Mouse (Mus musculus): ENCODE results near the gene Olfr635. TPM values are rescaled to one million over a fixed set of nuclear protein-coding genes. Genes with fewer than 3 reads are reported as not detected.
"Not testable (repeated sequence)": the region's sequence is repeated elsewhere in the genome, so short reads cannot be mapped to it uniquely, and the experiment has no call there.

The Olfr635 gene
- polyA plus RNA-seq (2015; fragmentation: Nextera tagmentation; extraction: Ambion mirVana), result not detected in 2 replicates

DNA sequence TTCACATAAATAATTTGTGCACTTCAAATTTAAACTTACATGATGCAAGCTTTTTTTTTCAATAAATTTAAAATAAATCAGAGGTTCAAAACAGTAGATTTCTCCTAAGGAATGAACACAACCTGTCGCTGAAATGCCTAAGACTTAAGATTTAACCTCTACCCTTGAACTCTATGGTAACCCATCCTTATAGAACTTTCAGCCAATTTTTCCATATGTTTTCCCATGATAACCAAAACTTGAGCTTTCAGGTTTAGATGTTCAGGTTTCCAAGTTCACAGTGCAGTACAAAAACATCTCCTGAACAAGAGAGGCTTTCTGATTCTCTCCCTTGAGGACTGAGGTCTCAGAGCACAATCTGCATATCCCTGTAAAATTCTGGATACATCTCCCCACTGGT lies at the start of gene Olfr635:
TSS of gene Olfr635 (plus strand) at position 301 of the 400 bp plus-strand sequence.
- H3K9me3 ChIP-seq (replicated peaks; ENCODE audit: control insufficient read depth, low read length), result no peaks in the 10 kb centered on the region
- H3K27ac ChIP-seq (ENCODE audit: low read length), result no peak within 1 kb of the TSS
- no peak within 1 kb of the TSS for H3K4me3 ChIP-seq (ENCODE audit: low read length)
- H3K9ac ChIP-seq (ENCODE audit: low read length), result no peak within 1 kb of the TSS
- no peaks in the 10 kb centered on the region for H3K4me1 ChIP-seq (ENCODE audit: control insufficient read depth, insufficient read depth, low read length)
- H3K27me3 ChIP-seq (ENCODE audit: control insufficient read depth, insufficient read depth, low read length), result no peaks in the 10 kb centered on the region
- no peak within 1 kb of the TSS for H3K4me2 ChIP-seq (ENCODE audit: low read depth, low read length)
- no peaks in the 10 kb centered on the region for H3K36me3 ChIP-seq (ENCODE audit: control insufficient read depth, insufficient read depth)
- WGBS, result 67% methylated on average over 1 of the region's 1 CpGs
- ATAC-seq (replicated peaks; ENCODE audit: extremely low read depth, insufficient read depth, low FRiP score), result no peak

DNA sequence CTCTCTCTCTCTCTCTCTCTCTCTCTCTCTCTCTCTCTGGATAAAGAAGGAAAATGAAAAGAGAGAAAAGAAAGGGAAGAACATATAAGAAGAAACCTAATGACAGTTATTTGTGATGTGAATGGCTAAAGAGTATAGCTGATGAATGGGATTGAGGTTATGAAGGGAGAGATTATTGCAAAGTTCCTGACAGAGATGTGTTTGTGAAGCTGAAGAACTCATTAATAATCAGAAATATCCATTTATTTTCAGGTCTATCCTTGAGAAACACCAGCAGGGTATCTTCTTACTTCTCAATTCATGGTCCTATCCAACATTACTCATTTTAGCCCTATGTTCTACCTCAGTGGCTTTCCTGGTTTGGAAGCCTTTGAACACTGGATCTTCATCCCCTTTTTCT lies 42.4 kb upstream of the Olfr635 start, which contains the start of gene Olfr631:
TSS of gene Olfr631 (plus strand) at position 301 of the 400 bp plus-strand sequence.
- Histone ChIP-seq H3K4me2 (ENCODE audit: low read depth, low read length) (no peak within 1 kb of the TSS), H3K36me3 (ENCODE audit: control insufficient read depth, insufficient read depth) (no peaks in the 10 kb centered on the region), H3K27me3 (ENCODE audit: control insufficient read depth, insufficient read depth, low read length) (no peaks in the 10 kb centered on the region), H3K4me1 (ENCODE audit: control insufficient read depth, insufficient read depth, low read length) (no peaks in the 10 kb centered on the region), H3K9me3 (replicated peaks; ENCODE audit: control insufficient read depth, low read length) (no peaks in the 10 kb centered on the region), H3K27ac (ENCODE audit: low read length) (no peak within 1 kb of the TSS), H3K4me3 (ENCODE audit: low read length) (no peak within 1 kb of the TSS), H3K9ac (ENCODE audit: low read length) (no peak within 1 kb of the TSS)
- no peak for ATAC-seq (replicated peaks; ENCODE audit: extremely low read depth, insufficient read depth, low FRiP score)

DNA sequence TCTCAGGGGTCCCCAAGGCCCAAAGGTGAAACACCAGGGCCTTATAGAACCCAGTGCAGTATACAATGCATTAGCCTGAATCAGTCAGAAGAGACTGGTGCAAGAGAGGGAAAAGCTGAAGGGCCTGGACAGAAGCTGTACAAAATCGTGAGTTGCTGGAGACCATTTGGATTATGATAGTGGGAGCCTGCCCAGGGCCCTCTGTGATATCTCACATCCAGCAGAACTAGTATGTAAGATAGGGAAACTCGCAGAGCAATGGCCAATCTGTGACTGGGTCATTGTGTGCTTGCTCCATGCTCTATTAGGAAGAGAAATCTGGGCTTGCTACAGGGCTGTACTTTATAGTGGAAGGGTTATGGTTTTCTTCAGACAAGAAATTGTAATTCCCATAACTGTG lies 36.7 kb upstream of the Olfr635 start, which contains the start of gene Olfr632:
TSS of gene Olfr632 (plus strand) at position 84 of the 400 bp plus-strand sequence.
- Histone ChIP-seq H3K4me2 (ENCODE audit: low read depth, low read length) (no peak within 1 kb of the TSS), H3K9me3 (replicated peaks; ENCODE audit: control insufficient read depth, low read length) (no peaks in the 10 kb centered on the region), H3K9ac (ENCODE audit: low read length) (no peak within 1 kb of the TSS), H3K4me1 (ENCODE audit: control insufficient read depth, insufficient read depth, low read length) (no peaks in the 10 kb centered on the region), H3K36me3 (ENCODE audit: control insufficient read depth, insufficient read depth) (no peaks in the 10 kb centered on the region), H3K27ac (ENCODE audit: low read length) (no peak within 1 kb of the TSS), H3K27me3 (ENCODE audit: control insufficient read depth, insufficient read depth, low read length) (no peaks in the 10 kb centered on the region), H3K4me3 (ENCODE audit: low read length) (no peak within 1 kb of the TSS)
- ATAC-seq (replicated peaks; ENCODE audit: extremely low read depth, insufficient read depth, low FRiP score), result no peak
- WGBS, result 54% methylated on average over 2 of the region's 2 CpGs

DNA sequence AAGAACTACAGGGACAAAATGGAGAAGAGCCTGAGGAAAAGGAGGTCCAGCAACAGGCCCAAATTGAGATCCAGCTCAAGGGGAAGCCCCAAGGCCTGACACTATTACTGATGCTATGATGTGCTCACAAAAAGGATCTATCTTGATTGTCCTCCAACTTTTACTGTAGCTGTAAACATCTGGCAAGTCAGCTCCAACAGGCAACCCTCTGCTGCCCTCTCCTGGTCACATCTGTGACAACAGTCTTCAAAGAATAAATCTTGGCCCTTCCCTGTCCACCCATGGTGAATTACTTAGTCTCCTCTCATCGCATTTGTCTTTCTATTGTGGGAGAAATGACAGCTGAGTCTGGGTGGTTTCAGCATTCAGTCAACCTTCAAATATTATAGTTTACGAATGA lies 28.2 kb upstream of the Olfr635 start:
- no peaks in the 10 kb centered on the region for H3K27me3 ChIP-seq (ENCODE audit: control insufficient read depth, insufficient read depth, low read length)
- 14% methylated on average over 2 of the region's 2 CpGs for WGBS
- no peaks in the 10 kb centered on the region for H3K36me3 ChIP-seq (ENCODE audit: control insufficient read depth, insufficient read depth)
- no peak overlapping the region for H3K4me2 ChIP-seq (ENCODE audit: low read depth, low read length)
- H3K9me3 ChIP-seq (replicated peaks; ENCODE audit: control insufficient read depth, low read length), result no peaks in the 10 kb centered on the region
- H3K4me3 ChIP-seq (ENCODE audit: low read length), result no peak overlapping the region
- ATAC-seq (replicated peaks; ENCODE audit: extremely low read depth, insufficient read depth, low FRiP score), result no peak
- H3K4me1 ChIP-seq (ENCODE audit: control insufficient read depth, insufficient read depth, low read length), result no peaks in the 10 kb centered on the region
- H3K27ac ChIP-seq (ENCODE audit: low read length), result no peak overlapping the region
- H3K9ac ChIP-seq (ENCODE audit: low read length), result no peak overlapping the region

DNA sequence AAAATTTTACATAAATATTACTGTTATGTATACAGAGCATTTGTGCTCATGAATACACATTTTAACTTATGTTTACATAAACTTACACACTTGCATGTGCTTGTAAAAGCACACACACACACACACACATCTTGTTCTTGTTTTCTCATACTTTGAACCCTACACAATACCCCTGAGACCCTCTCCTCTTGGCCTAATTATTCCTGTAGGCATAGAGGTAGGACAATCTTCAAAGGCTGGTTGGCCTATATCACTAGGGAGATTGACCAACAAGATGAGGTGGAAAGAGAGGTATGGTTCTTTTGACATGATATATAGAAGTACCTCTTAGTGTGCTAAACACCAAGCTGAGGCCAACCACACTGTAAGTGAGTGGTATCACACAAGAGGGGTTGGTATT lies 26.8 kb upstream of the Olfr635 start, which contains the start of gene Olfr633:
TSS of gene Olfr633 (plus strand) at position 301 of the 400 bp plus-strand sequence.
- Histone ChIP-seq H3K4me1 (ENCODE audit: control insufficient read depth, insufficient read depth, low read length) (no peaks in the 10 kb centered on the region), H3K4me3 (ENCODE audit: low read length) (no peak within 1 kb of the TSS), H3K27ac (ENCODE audit: low read length) (no peak within 1 kb of the TSS), H3K4me2 (ENCODE audit: low read depth, low read length) (no peak within 1 kb of the TSS), H3K9me3 (replicated peaks; ENCODE audit: control insufficient read depth, low read length) (no peaks in the 10 kb centered on the region), H3K27me3 (ENCODE audit: control insufficient read depth, insufficient read depth, low read length) (no peaks in the 10 kb centered on the region), H3K9ac (ENCODE audit: low read length) (no peak within 1 kb of the TSS), H3K36me3 (ENCODE audit: control insufficient read depth, insufficient read depth) (no peaks in the 10 kb centered on the region)
- no peak for ATAC-seq (replicated peaks; ENCODE audit: extremely low read depth, insufficient read depth, low FRiP score)

DNA sequence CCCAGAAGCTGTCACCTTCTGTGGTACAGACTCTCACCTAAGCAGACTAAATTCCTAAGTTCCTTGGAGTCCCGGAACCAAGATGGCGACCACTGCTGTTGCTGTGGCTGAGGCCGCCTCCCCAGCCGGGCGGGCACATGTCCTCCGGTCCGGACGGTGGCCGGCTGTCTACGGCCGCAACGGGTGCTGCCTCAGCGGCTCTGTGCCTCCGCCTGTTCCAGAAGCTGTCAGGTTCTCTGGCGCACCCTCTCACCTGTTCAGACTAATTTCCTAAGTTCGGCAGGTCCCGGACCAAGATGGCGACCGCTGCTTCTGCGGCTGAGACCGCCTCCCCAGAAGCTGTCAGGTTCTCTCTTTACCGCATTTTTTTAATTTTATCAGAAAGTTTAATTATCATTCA lies 4.1 kb upstream of the Olfr635 start:
- not testable (repeated sequence) for H3K4me3 ChIP-seq (ENCODE audit: low read length); H3K36me3 ChIP-seq (ENCODE audit: control insufficient read depth, insufficient read depth); H3K9ac ChIP-seq (ENCODE audit: low read length); H3K27ac ChIP-seq (ENCODE audit: low read length); H3K27me3 ChIP-seq (ENCODE audit: control insufficient read depth, insufficient read depth, low read length); ATAC-seq (replicated peaks; ENCODE audit: extremely low read depth, insufficient read depth, low FRiP score); H3K9me3 ChIP-seq (replicated peaks; ENCODE audit: control insufficient read depth, low read length); H3K4me2 ChIP-seq (ENCODE audit: low read depth, low read length); H3K4me1 ChIP-seq (ENCODE audit: control insufficient read depth, insufficient read depth, low read length)
- WGBS, result 91% methylated on average over 22 of the region's 22 CpGs

DNA sequence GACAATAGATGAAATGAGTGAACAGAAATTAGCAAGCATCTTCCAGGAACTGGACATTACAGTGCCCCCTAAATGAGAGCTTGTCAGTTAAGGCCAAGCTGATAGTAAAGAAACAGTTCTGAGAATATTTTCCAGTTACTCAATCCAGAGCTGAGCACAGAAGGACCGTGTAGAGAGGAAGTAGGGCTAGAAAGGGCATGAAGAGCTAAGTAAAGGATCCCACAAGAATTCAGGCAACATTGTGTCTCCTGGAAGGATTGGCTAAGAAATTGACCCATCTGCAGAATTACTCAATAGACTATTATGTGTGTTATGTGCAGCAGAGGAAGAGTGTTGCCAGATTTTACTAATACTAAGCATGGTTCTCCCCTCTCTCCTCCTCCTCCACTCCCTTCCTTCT lies 830 bp downstream of the Olfr635 start:
- Histone ChIP-seq H3K27ac (ENCODE audit: low read length) (no peak overlapping the region), H3K27me3 (ENCODE audit: control insufficient read depth, insufficient read depth, low read length) (no peaks in the 10 kb centered on the region), H3K9ac (ENCODE audit: low read length) (no peak overlapping the region), H3K4me1 (ENCODE audit: control insufficient read depth, insufficient read depth, low read length) (no peaks in the 10 kb centered on the region), H3K4me3 (ENCODE audit: low read length) (no peak overlapping the region), H3K9me3 (replicated peaks; ENCODE audit: control insufficient read depth, low read length) (0 out of 2 replicates have a peak, but pooled peaks cover 4% of the 10 kb centered on the region), H3K4me2 (ENCODE audit: low read depth, low read length) (no peak overlapping the region), H3K36me3 (ENCODE audit: control insufficient read depth, insufficient read depth) (no peaks in the 10 kb centered on the region)
- no peak for ATAC-seq (replicated peaks; ENCODE audit: extremely low read depth, insufficient read depth, low FRiP score)
- 48% methylated on average over 1 of the region's 1 CpGs for WGBS

DNA sequence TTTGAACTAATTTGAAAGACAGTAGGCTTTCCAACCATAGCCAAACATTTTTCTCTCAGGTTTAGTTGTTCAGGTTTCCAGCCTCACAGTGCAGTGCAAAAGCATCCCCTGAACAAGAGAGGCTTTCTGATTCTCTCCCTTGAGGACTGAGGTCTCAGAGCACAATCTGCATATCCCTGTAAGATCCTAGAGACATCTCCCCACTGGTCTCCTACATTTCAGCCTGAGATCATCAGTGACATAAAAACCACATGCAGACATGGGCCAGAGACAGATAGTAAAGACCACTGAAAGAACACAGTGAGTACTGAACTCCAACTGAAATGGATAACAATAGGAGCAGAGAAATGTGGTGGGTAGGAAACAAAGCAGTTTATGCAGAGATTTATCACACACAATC lies 27.5 kb downstream of the Olfr635 start, which contains the start of gene Olfr638:
TSS of gene Olfr638 (plus strand) at position 301 of the 400 bp plus-strand sequence.
- H3K27me3 ChIP-seq (ENCODE audit: control insufficient read depth, insufficient read depth, low read length), result no peaks in the 10 kb centered on the region
- H3K27ac ChIP-seq (ENCODE audit: low read length), result no peak within 1 kb of the TSS
- no peaks in the 10 kb centered on the region for H3K9me3 ChIP-seq (replicated peaks; ENCODE audit: control insufficient read depth, low read length)
- H3K4me1 ChIP-seq (ENCODE audit: control insufficient read depth, insufficient read depth, low read length), result no peaks in the 10 kb centered on the region
- ATAC-seq (replicated peaks; ENCODE audit: extremely low read depth, insufficient read depth, low FRiP score), result no peak
- H3K36me3 ChIP-seq (ENCODE audit: control insufficient read depth, insufficient read depth), result no peaks in the 10 kb centered on the region
- no peak within 1 kb of the TSS for H3K4me3 ChIP-seq (ENCODE audit: low read length)
- no peak within 1 kb of the TSS for H3K9ac ChIP-seq (ENCODE audit: low read length)
- no peak within 1 kb of the TSS for H3K4me2 ChIP-seq (ENCODE audit: low read depth, low read length)

DNA sequence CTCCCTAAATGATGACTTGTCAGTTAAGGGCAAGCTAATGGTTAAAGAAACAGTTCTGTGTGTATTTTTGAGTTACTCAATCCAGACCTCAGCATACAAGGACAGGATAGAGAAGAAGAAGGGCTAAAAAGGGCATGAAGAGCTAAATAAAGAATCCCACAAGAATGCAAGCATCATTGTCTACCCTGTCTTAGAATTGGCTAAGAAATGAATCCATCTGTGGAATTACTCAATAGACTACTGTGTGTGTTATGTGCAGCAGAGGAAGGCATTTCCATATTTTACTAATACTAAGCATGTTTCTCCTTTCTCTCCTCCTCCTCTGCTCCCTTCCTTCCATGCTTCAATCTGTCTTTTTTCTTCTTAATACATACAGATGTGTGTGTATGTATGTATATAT lies 28.2 kb downstream of the Olfr635 start:
- no peak overlapping the region for H3K9ac ChIP-seq (ENCODE audit: low read length)
- H3K9me3 ChIP-seq (replicated peaks; ENCODE audit: control insufficient read depth, low read length), result no peaks in the 10 kb centered on the region
- no peak overlapping the region for H3K27ac ChIP-seq (ENCODE audit: low read length)
- H3K36me3 ChIP-seq (ENCODE audit: control insufficient read depth, insufficient read depth), result no peaks in the 10 kb centered on the region
- no peak for ATAC-seq (replicated peaks; ENCODE audit: extremely low read depth, insufficient read depth, low FRiP score)
- no peak overlapping the region for H3K4me2 ChIP-seq (ENCODE audit: low read depth, low read length)
- H3K27me3 ChIP-seq (ENCODE audit: control insufficient read depth, insufficient read depth, low read length), result no peaks in the 10 kb centered on the region
- H3K4me3 ChIP-seq (ENCODE audit: low read length), result no peak overlapping the region
- H3K4me1 ChIP-seq (ENCODE audit: control insufficient read depth, insufficient read depth, low read length), result no peaks in the 10 kb centered on the region

DNA sequence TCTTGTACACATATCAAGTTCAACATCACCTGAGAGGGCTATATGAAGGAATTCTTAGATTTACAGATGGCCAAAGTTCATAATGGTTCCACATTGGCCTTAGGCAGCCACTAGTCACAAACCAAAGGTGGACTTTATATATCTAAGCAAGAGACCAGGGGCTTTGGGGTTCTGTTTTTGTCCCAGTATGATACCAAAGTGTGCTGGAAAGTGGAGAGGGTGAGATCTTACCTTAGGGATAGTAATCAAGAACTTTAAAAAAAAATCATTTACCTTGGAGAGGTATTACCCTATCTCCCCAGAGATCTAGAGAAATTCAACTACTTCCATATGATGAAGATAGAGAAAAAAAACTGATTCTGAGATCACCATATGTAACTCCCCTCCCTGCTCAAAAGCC lies 46.3 kb downstream of the Olfr635 start, which contains the start of gene Olfr639:
TSS of gene Olfr639 (minus strand) at position 101 of the 400 bp plus-strand sequence.
- Histone ChIP-seq H3K4me1 (ENCODE audit: control insufficient read depth, insufficient read depth, low read length) (no peaks in the 10 kb centered on the region), H3K9me3 (replicated peaks; ENCODE audit: control insufficient read depth, low read length) (no peaks in the 10 kb centered on the region), H3K4me3 (ENCODE audit: low read length) (no peak within 1 kb of the TSS), H3K27me3 (ENCODE audit: control insufficient read depth, insufficient read depth, low read length) (no peaks in the 10 kb centered on the region), H3K27ac (ENCODE audit: low read length) (no peak within 1 kb of the TSS), H3K9ac (ENCODE audit: low read length) (no peak within 1 kb of the TSS), H3K36me3 (ENCODE audit: control insufficient read depth, insufficient read depth) (no peaks in the 10 kb centered on the region), H3K4me2 (ENCODE audit: low read depth, low read length) (no peak within 1 kb of the TSS)
- no peak for ATAC-seq (replicated peaks; ENCODE audit: extremely low read depth, insufficient read depth, low FRiP score)

Data from heart, embryonic 16.5 days (tissue).